Mouse (Mus musculus): ENCODE data around the gene Gm6309. TPM values are rescaled to one million over a fixed set of nuclear protein-coding genes. Genes with fewer than 3 reads are reported as not detected.
"Not testable (repeated sequence)": the region's sequence is repeated elsewhere in the genome, so short reads cannot be mapped to it uniquely, and the experiment has no call there.

Gm6309 gene
- polyA plus RNA-seq, 1 experiment from 2014 or later: not detected

DNA sequence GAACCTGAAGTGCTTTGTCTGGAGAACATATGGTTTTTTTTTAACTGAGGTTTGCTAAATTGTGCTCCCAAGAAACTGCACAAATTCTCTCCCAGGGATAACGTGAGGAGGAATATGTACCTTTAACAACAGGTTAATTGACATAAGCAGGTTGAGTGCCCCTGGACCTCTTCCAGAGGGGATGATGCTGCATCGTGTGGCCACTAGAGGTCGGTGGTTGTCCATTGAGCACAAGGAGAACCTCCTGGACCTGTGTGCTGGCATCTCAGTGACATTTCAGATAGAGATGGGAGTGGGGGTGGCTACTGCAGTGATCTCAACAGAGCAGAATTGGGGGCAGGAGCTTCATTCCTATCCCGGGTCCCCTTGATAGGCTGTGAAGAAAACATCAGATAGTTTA, 2.2 kb upstream of the Gm6309 start:
- H3K4me3 ChIP-seq (replicated peaks); H3K9ac ChIP-seq; H3K4me2 ChIP-seq; H3K9me3 ChIP-seq; H3K36me3 ChIP-seq (replicated peaks); H3K27me3 ChIP-seq; H3K27ac ChIP-seq; ATAC-seq (ENCODE audit: low FRiP score); H3K4me1 ChIP-seq: not testable (repeated sequence)
- 64% methylated on average over 4 of the region's 4 CpGs for WGBS

GRCm38 (mm10) chr5:146160439-146160838, 10.1 kb downstream of the Gm6309 start, which contains the start of gene Gm5565:
Gene Gm5565 (minus strand): TSS chr5:146160539.
- 93% methylated on average over 3 of the region's 3 CpGs for WGBS
- not testable (repeated sequence) for H3K9me3 ChIP-seq; ATAC-seq (ENCODE audit: low FRiP score); H3K9ac ChIP-seq; H3K27me3 ChIP-seq; H3K27ac ChIP-seq; H3K4me2 ChIP-seq; H3K4me1 ChIP-seq; H3K4me3 ChIP-seq (replicated peaks); H3K36me3 ChIP-seq (replicated peaks)

DNA sequence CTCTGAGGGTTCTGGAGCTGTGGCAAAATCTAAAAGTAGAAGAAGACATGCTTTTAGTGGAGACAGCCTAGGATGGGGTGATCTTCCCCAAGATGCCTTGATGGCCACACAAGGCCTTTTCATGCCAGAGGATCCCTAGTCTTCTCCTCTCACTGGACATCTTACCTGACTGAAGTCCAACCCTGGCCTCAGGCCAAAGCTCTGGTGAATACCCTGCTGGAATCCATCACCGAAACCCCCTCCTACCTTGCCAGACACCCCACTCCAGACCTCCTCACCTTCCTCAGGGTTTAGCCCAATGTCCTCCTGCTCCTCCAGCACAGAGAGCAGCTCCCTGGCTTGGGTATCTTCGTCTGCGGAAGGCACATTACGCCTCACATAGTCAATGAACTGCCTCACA, 12.2 kb downstream of the Gm6309 start:
- not testable (repeated sequence) for H3K27me3 ChIP-seq; H3K27ac ChIP-seq; H3K36me3 ChIP-seq (replicated peaks); ATAC-seq (ENCODE audit: low FRiP score); H3K4me3 ChIP-seq (replicated peaks); H3K9ac ChIP-seq; H3K4me1 ChIP-seq; H3K4me2 ChIP-seq; H3K9me3 ChIP-seq
- WGBS: 83% methylated on average over 4 of the region's 4 CpGs

DNA sequence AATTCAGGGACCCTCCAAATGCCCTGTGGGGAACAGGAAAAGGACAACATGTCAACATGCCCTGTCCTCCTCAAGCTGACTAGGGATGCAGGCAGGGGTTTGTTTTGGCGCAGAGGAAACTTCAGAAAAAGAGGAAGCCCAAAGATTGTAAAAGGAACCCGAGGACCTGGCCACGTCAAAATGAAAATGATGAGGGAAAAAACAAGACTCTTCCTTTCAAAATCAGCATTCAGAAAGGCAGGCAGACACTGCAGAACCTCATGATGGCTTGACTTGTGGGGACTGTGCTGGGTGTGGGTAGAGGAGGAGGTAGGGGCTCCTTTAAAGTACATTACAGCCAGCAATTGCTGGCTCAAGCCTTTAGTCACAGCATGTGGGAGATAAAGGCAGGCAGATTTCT, 20.1 kb downstream of the Gm6309 start:
- H3K27ac ChIP-seq: no peak overlapping the region
- no peak overlapping the region for H3K9ac ChIP-seq
- no peak for ATAC-seq (ENCODE audit: low FRiP score)
- WGBS: 75% methylated on average over 3 of the region's 3 CpGs
- no peaks in the 10 kb centered on the region for H3K4me1 ChIP-seq
- no peaks in the 10 kb centered on the region for H3K27me3 ChIP-seq
- no peak overlapping the region for H3K4me2 ChIP-seq
- no peaks in the 10 kb centered on the region for H3K36me3 ChIP-seq (replicated peaks)
- no peak overlapping the region for H3K4me3 ChIP-seq (replicated peaks)
- peaks cover 14% of the 10 kb centered on the region; the same call in 1 of the 2 replicates for H3K9me3 ChIP-seq

- 42% methylated on average over 2 of the region's 2 CpGs for WGBS
- Histone ChIP-seq H3K4me1 (no peaks in the 10 kb centered on the region), H3K4me3 (replicated peaks) (no peak overlapping the region), H3K27ac (no peak overlapping the region), H3K27me3 (no peaks in the 10 kb centered on the region), H3K9ac (no peak overlapping the region), H3K9me3 (peaks cover 22% of the 10 kb centered on the region), H3K4me2 (no peak overlapping the region), H3K36me3 (replicated peaks) (no peaks in the 10 kb centered on the region)
- no peak for ATAC-seq (ENCODE audit: low FRiP score)
Observed at GRCm38 (mm10) chr5:146147903-146148302, 22.6 kb downstream of the Gm6309 start.

Other genes with a start within 250 kb of the Gm6309 start
- gene Cyp3a25, start 161.1 kb downstream of the Gm6309 start, polyA plus RNA-seq (2016; fragmentation: Nextera tagmentation; extraction: Ambion mirVana): not detected in 2 replicates
- gene Cyp3a59, start 91.5 kb downstream of the Gm6309 start, polyA plus RNA-seq (2016; fragmentation: Nextera tagmentation; extraction: Ambion mirVana): not detected in 2 replicates
- not detected in 2 replicates for gene Gm5565, start 10.2 kb downstream of the Gm6309 start, polyA plus RNA-seq (2016; fragmentation: Nextera tagmentation; extraction: Ambion mirVana)
- not detected in 2 replicates for gene 1700001J03Rik, start 14.6 kb upstream of the Gm6309 start, polyA plus RNA-seq (2016; fragmentation: Nextera tagmentation; extraction: Ambion mirVana)
- 24.2 and 26.5 TPM in 2 replicates for gene Rnf6, start 50.8 kb upstream of the Gm6309 start, polyA plus RNA-seq (2016; fragmentation: Nextera tagmentation; extraction: Ambion mirVana)
- 28.3 and 33.4 TPM in 2 replicates for gene Cdk8, start 60.5 kb upstream of the Gm6309 start, polyA plus RNA-seq (2016; fragmentation: Nextera tagmentation; extraction: Ambion mirVana)
- 7.2 and 8.4 TPM in 2 replicates for gene Wasf3, start 214.3 kb upstream of the Gm6309 start, polyA plus RNA-seq (2016; fragmentation: Nextera tagmentation; extraction: Ambion mirVana)

All from forebrain, embryonic 12.5 days (tissue).